Comparison of ENCODE assay signal across 24 mouse cellular contexts in the genomic region with DNA sequence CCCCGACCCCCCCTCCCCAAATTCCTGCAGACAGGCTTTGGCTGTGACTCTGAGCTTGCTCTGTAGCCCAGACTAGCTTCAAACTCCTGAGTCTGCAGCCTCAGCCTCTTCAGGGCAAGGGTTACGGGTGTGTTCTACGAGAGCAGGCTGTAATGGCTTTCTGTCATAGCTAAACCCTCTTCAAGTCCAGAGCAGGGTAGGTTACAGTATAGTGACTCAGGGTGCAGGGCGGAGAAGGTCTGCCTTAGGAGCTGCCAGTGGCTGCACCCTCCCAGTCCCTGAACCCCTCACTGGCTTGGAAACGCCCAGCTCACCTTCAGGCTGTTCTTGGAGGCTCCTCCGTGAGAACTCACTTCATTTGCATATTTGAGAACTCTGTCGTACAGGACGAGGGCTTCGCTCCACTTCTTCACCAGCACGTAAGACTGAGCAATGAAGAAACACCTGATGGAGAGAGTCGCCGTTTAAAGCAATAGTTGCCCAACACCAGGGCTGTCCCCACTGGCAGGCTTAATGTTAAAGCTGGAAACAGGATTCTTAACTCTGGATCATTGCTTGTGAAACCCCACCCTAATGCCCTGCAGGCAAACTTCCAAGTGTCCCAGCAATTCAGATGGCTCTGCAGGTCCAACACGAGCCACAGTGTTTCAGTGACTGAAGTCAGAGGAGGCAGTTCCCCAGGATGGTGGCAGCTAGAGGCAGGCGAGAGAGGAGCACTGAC. TPM values are rescaled to one million over a fixed set of nuclear protein-coding genes. Genes with fewer than 3 reads are reported as not detected.
DNase-seq lines count a peak whose midpoint lies in the region; ATAC-seq and TF ChIP-seq lines count a peak whose summit lies in the region.
"Had no signal": no experiment of that assay in that cellular context is flagged by ENCODE, and none has a peak within 500 bp of the region (broad histone marks: within the 10 kb centered on the region; RNA-seq: fewer than 3 reads in every experiment).

No protein-coding gene starts in this region.

- H3K9me3 ChIP-seq in intestine, postnatal 0 days (ENCODE audit: control insufficient read depth), result no peaks in the 10 kb centered on the region
- H3K9me3 ChIP-seq in midbrain, embryonic 16.5 days (replicated peaks; ENCODE audit: control insufficient read depth, low read length, poor library complexity, severe bottlenecking), result no peaks in the 10 kb centered on the region
- H3K9me3 ChIP-seq: heart, embryonic 10.5 days; liver, embryonic 12.5 days; midbrain, embryonic 13.5 days; stomach, embryonic 15.5 days had no signal

- H3K27me3 ChIP-seq in kidney, adult 2 months (replicated peaks; ENCODE audit: control insufficient read depth, insufficient read depth, low read length), result no peaks in the 10 kb centered on the region
- no peaks in the 10 kb centered on the region for H3K27me3 ChIP-seq in intestine, postnatal 0 days (replicated peaks; ENCODE audit: control insufficient read depth, insufficient read depth, low read length)
- H3K27me3 ChIP-seq in midbrain, embryonic 16.5 days (ENCODE audit: control insufficient read depth, insufficient read depth, low read depth, low read length), result no peaks in the 10 kb centered on the region
- H3K27me3 ChIP-seq: liver, embryonic 12.5 days; midbrain, embryonic 13.5 days; stomach, embryonic 15.5 days had no signal

- no peak for TF ChIP-seq CTCF in kidney, adult 2 months (conservative IDR thresholded peaks at IDR 0.05; ENCODE audit: insufficient read depth, insufficient read length, low read depth, low read length)
- no peak for TF ChIP-seq CTCF in intestine, postnatal 0 days (IDR thresholded peaks at IDR 0.05; ENCODE audit: low read depth)

- ATAC-seq in intestine, postnatal 0 days, result peak; percentile 86
- peak; percentile 50; the same call in 1 of the 2 replicates for ATAC-seq in megakaryocyte progenitor cell, adult 5-6 weeks (replicated peaks; ENCODE audit: poor library complexity)
- ATAC-seq in midbrain, embryonic 16.5 days, result no peak
- ATAC-seq: hindbrain, postnatal 0 days; liver, embryonic 12.5 days; midbrain, embryonic 13.5 days had no signal

- WGBS in kidney, adult 2 months, result 48% methylated on average over 14 of the region's 14 CpGs
- WGBS in intestine, postnatal 0 days, result 43% methylated on average over 14 of the region's 14 CpGs
- WGBS in midbrain, embryonic 16.5 days, result 88% methylated on average over 14 of the region's 14 CpGs

- no peak overlapping the region for H3K4me2 ChIP-seq in intestine, postnatal 0 days (replicated peaks; ENCODE audit: low read depth)
- H3K4me2 ChIP-seq in midbrain, embryonic 16.5 days (ENCODE audit: low read length), result no peak overlapping the region
- H3K4me2 ChIP-seq: liver, embryonic 12.5 days; midbrain, embryonic 13.5 days; stomach, embryonic 15.5 days had no signal

- H3K4me1 ChIP-seq in kidney, adult 2 months (ENCODE audit: control insufficient read depth, insufficient read depth, low read length), result peaks cover 23% of the 10 kb centered on the region; the same call in 1 of the 2 replicates
- no peaks in the 10 kb centered on the region for H3K4me1 ChIP-seq in intestine, postnatal 0 days (replicated peaks; ENCODE audit: control insufficient read depth, insufficient read depth, low read length)
- no peaks in the 10 kb centered on the region for H3K4me1 ChIP-seq in midbrain, embryonic 16.5 days (ENCODE audit: control insufficient read depth, insufficient read depth, low read length)
- H3K4me1 ChIP-seq: liver, embryonic 12.5 days; midbrain, embryonic 13.5 days; stomach, embryonic 15.5 days had no signal

- H3K36me3 ChIP-seq in kidney, adult 2 months (ENCODE audit: control insufficient read depth, insufficient read depth, low read length), result peaks cover 5% of the 10 kb centered on the region; the same call in 1 of the 2 replicates
- H3K36me3 ChIP-seq in intestine, postnatal 0 days (ENCODE audit: control insufficient read depth, insufficient read depth), result peaks cover 89% of the 10 kb centered on the region
- H3K36me3 ChIP-seq in midbrain, embryonic 16.5 days (ENCODE audit: control insufficient read depth, insufficient read depth, low read length), result peaks cover 65% of the 10 kb centered on the region

- 0 out of 2 replicates have a peak overlapping the region, but pooled peaks have one; percentile 6 for H3K27ac ChIP-seq in kidney, adult 2 months (ENCODE audit: insufficient read depth, low read depth, low read length)
- peak overlapping the region; percentile 73 for H3K27ac ChIP-seq in intestine, postnatal 0 days (ENCODE audit: low read depth, low read length)
- no peak overlapping the region for H3K27ac ChIP-seq in midbrain, embryonic 16.5 days (ENCODE audit: low read length)
- H3K27ac ChIP-seq: heart, embryonic 10.5 days; hindbrain, postnatal 0 days; liver, embryonic 12.5 days; macrophage; midbrain, embryonic 13.5 days had no signal

- H3K9ac ChIP-seq in intestine, postnatal 0 days (ENCODE audit: low read depth, low read length), result no peak overlapping the region
- H3K9ac ChIP-seq in midbrain, embryonic 16.5 days (ENCODE audit: low read depth, low read length), result no peak overlapping the region
- H3K9ac ChIP-seq: liver, embryonic 12.5 days; midbrain, embryonic 13.5 days; stomach, embryonic 15.5 days had no signal

- TF ChIP-seq POLR2A in kidney, adult 2 months (IDR thresholded peaks at IDR 0.05; ENCODE audit: low read depth, low read length), result no peak

- no peak overlapping the region for H3K4me3 ChIP-seq in kidney, adult 2 months (ENCODE audit: insufficient read depth, low read depth, low read length)
- H3K4me3 ChIP-seq in intestine, postnatal 0 days (ENCODE audit: low read depth, low read length), result no peak overlapping the region
- no peak overlapping the region for H3K4me3 ChIP-seq in midbrain, embryonic 16.5 days (ENCODE audit: low read depth, low read length)
- H3K4me3 ChIP-seq: erythroblast, embryonic 14.5 days; heart, embryonic 10.5 days; liver, embryonic 12.5 days; midbrain, embryonic 13.5 days; stomach, embryonic 15.5 days had no signal

- peak; percentile 69 for DNase-seq in kidney, adult 2 months
- no peak for DNase-seq in kidney, postnatal 4 days
- peak; percentile 56 for DNase-seq in adipocyte (ENCODE audit: low spot score)
- no peak for DNase-seq in left cerebral cortex, adult 8-10 months (ENCODE audit: low spot score in 2 of 2)
- DNase-seq in cerebellum, postnatal 14 days, result no peak
- DNase-seq: adrenal gland, postnatal 10 days; B cell, adult 2 months; cerebellum, adult 8-10 months; gastrocnemius, postnatal 10 days; layer of hippocampus, adult 9-11 months; right cerebral cortex, adult 18-20 months; spleen, adult 18-20 months had no signal

RNA-seq across cellular contexts. Expression of gene Evpl, which starts 9.8 kb away (rescaled TPM):
- 6.8 and 7.1 TPM in 2 replicates for polyA plus RNA-seq in kidney, adult 2 months (2012; rRNA removed)
- polyA plus RNA-seq in intestine, postnatal 0 days (2015; fragmentation: Nextera tagmentation; extraction: Ambion mirVana), result 1.2 and 1.3 TPM in 2 replicates
- total RNA-seq in megakaryocyte progenitor cell, adult 5-6 weeks (2015), result 0.05 and 0.24 TPM in 2 replicates
- 1.2 and 2.0 TPM in 2 replicates for total RNA-seq in megakaryocyte progenitor cell, adult 5-6 weeks (2017)
- total RNA-seq in left cerebral cortex, adult 8-10 months (2022), result 1 to 10 TPM; 2.1 to 2.8 (median 2.5) TPM
- polyA plus RNA-seq in midbrain, embryonic 16.5 days (2015; fragmentation: Nextera tagmentation; extraction: Ambion mirVana), result 0.88 and 1.3 TPM in 2 replicates
- polyA plus RNA-seq: macrophage had no signal

RNA-seq across cellular contexts. Expression of gene Srp68, which starts 26.4 kb away (rescaled TPM):
- polyA plus RNA-seq in kidney, adult 2 months (2012; rRNA removed), result 53.7 and 53.8 TPM in 2 replicates
- polyA plus RNA-seq in intestine, postnatal 0 days (2015; fragmentation: Nextera tagmentation; extraction: Ambion mirVana), result 45.2 and 48.7 TPM in 2 replicates
- 59.1 and 65.6 TPM in 2 replicates for total RNA-seq in megakaryocyte progenitor cell, adult 5-6 weeks (2015)
- 63.1 and 67.3 TPM in 2 replicates for total RNA-seq in megakaryocyte progenitor cell, adult 5-6 weeks (2017)
- 10 to 100 TPM; 66.5 to 72.8 (median 70.5) TPM for total RNA-seq in left cerebral cortex, adult 8-10 months (2022)
- 58.2 and 59.2 TPM in 2 replicates for polyA plus RNA-seq in midbrain, embryonic 16.5 days (2015; fragmentation: Nextera tagmentation; extraction: Ambion mirVana)

RNA-seq across cellular contexts. Expression of gene Galr2, which starts 33.1 kb away (rescaled TPM):
- 3.3 and 5.3 TPM in 2 replicates for polyA plus RNA-seq in kidney, adult 2 months (2012; rRNA removed)
- 0.10 and 0.29 TPM in 2 replicates for polyA plus RNA-seq in intestine, postnatal 0 days (2015; fragmentation: Nextera tagmentation; extraction: Ambion mirVana)
- not detected in 2 replicates for total RNA-seq in megakaryocyte progenitor cell, adult 5-6 weeks (2015)
- total RNA-seq in megakaryocyte progenitor cell, adult 5-6 weeks (2017), result not detected in 2 replicates
- not detected for total RNA-seq in left cerebral cortex, adult 8-10 months (2022)
- polyA plus RNA-seq in midbrain, embryonic 16.5 days (2015; fragmentation: Nextera tagmentation; extraction: Ambion mirVana), result 0.46 and 0.62 TPM in 2 replicates
- total RNA-seq: heart, postnatal 25 days; hindbrain, postnatal 0 days; left cerebral cortex, postnatal 25 days had no signal
- polyA plus RNA-seq: erythroblast, embryonic 14.5 days; liver, embryonic 12.5 days; macrophage had no signal

RNA-seq across cellular contexts. Expression of gene Acox1, which starts 48.8 kb away (rescaled TPM):
- 251 and 265 TPM in 2 replicates for polyA plus RNA-seq in kidney, adult 2 months (2012; rRNA removed)
- polyA plus RNA-seq in intestine, postnatal 0 days (2015; fragmentation: Nextera tagmentation; extraction: Ambion mirVana), result 98.9 and 114 TPM in 2 replicates
- total RNA-seq in megakaryocyte progenitor cell, adult 5-6 weeks (2015), result 16.2 and 17.0 TPM in 2 replicates
- total RNA-seq in megakaryocyte progenitor cell, adult 5-6 weeks (2017), result 15.6 and 15.9 TPM in 2 replicates
- 100 to 1,000 TPM; 122 to 132 (median 126) TPM for total RNA-seq in left cerebral cortex, adult 8-10 months (2022)
- polyA plus RNA-seq in midbrain, embryonic 16.5 days (2015; fragmentation: Nextera tagmentation; extraction: Ambion mirVana), result 64.0 and 71.5 TPM in 2 replicates

RNA-seq across cellular contexts. Expression of gene Ten1, which starts 49.0 kb away (rescaled TPM):
- polyA plus RNA-seq in kidney, adult 2 months (2012; rRNA removed), result 20.1 and 21.0 TPM in 2 replicates
- 64.6 and 66.8 TPM in 2 replicates for polyA plus RNA-seq in intestine, postnatal 0 days (2015; fragmentation: Nextera tagmentation; extraction: Ambion mirVana)
- 63.8 and 66.9 TPM in 2 replicates for total RNA-seq in megakaryocyte progenitor cell, adult 5-6 weeks (2015)
- total RNA-seq in megakaryocyte progenitor cell, adult 5-6 weeks (2017), result 21.4 and 41.1 TPM in 2 replicates
- 10 to 100 TPM; 34.4 to 47.6 (median 39.6) TPM for total RNA-seq in left cerebral cortex, adult 8-10 months (2022)
- 82.0 and 82.5 TPM in 2 replicates for polyA plus RNA-seq in midbrain, embryonic 16.5 days (2015; fragmentation: Nextera tagmentation; extraction: Ambion mirVana)

Comparison
In these comparisons a context has a peak if more than half of its experiments do, and no peak if none do; other contexts are left out.
1. DNase-seq: peak in kidney, adult 2 months (single experiment) and adipocyte (single experiment); none in kidney, postnatal 4 days (0 of 2), left cerebral cortex, adult 8-10 months (0 of 2) and cerebellum, postnatal 14 days (0 of 2).